Mouse (Mus musculus): ENCODE measurements around the gene Ubac2.
A peak's percentile ranks its signal among the peaks of the same experiment; 100 is the strongest.

The Ubac2 gene

DNA sequence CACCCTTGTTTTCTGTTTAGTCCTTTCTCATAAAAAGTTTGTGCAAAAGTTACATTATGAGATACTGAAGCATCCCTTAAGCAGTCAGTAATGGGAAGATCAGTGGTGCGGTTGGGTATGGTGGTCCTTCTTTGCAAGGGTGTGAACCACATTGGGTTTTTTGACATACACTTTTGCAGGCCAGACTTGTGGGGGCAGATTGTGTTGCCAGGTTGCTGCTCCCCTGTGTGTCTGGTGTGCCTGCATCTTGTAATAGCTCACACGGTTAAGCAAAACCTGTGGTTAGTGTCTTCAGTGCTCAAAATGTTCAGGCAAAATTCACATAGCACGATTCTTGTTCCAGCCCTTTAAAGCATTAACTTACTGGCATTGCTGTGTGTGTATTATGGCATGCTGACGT is 16.9 kb downstream of the Ubac2 start:
- DNase-seq = no peak

DNA sequence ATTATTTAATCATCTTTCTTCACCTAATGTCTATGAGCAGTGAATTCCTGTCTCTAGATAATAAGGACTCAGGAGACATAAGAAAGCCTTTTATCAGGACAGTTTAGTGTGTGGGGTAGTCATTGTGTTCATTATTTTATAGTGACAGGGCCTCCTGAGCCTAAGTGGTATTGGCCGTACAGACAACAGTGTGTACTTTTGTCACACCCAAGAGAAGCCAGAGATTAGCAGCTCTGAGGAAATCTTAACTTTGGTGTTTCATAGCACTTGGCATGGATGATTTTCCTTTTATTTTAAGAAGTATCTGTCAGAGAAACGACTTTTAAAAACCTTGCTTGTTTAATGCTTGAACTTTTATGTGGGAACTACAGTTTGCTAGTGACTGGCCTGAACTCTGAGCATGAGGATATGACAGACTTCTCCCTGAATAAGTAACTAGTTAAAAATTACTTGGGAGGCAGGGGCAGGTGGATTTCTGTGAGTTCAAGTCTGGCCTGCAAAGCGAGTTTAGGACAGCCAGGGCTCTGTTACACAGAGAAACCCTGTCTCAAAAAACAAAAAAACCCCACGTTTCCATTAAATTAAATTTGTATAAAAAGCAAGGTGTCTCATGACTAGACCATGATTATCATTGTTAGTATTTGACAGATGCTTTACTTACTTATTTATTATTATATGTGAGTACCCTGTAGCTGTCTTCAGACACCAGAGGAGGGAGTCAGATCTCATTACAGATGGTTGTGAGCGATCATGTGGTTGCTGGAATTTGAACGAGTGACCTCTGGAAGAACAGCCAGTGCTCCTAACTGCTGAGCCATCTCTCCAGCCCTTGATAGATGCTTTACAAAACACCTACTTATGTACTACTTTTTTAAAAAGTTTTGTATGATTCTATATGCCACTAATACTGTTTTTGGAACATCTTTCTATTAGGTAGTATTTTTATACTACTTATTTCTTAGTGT is 18.0 kb downstream of the Ubac2 start:
- DNase-seq = no peak

DNA sequence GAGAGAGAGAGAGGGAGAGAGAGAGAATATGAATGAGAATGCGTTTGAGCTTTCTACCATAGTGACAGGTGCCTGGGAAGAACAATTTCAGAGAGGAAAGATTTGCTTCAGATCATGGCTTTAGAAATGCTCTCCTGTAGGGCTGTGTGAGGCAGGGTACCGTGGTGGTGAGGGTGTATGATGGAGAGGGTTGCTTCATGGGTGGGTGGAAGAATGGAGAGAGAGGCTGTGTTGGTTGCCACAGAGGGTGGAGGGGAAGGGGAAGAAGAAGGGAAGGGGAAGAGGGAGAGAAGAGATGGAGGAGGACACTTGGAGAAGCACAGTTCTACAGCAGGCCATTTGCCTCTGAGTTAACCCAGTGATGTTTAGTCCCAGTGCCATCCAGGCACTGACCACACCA is 19.4 kb downstream of the Ubac2 start:
- DNase-seq = no peak

DNA sequence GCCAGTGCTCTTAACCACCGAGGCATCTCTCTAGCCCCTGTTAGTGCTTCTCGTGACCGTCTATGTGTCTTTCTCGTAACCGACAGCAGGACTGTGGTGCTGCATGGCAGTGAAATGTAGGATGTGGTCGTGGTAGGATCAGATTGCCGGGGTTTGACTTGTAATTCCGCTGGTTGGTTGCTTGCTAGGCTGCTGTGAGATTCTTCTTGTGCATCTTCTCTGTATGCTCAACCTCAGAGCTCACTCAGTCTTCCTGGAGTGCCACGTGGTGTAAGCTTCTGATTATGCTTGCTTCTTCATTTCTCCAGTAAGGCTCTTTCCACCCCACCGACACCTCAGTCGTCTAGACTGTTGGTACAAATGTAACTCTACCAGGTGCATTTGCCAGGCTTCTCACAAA is 20.1 kb downstream of the Ubac2 start:
- DNase-seq = no peak

DNA sequence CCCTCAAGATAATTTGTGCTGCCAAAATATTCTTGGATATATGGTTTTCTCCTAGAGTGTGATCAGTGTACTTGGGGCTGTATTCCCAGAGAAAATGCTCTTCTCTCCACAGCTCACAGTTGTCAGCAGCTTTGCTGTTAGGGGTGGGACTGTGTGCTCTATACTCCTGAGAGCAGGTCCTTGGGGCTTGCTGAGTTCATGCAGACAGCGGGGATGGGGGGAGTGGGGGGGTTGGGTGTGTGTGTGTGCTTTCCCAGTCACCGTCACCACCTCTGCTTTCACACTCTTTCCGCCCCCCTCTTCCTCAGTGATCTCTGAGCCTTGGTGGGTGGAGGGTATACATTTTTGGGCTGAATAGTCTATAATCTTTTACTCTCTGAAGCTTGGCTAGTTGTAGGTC is 20.7 kb downstream of the Ubac2 start:
- no peak for DNase-seq

DNA sequence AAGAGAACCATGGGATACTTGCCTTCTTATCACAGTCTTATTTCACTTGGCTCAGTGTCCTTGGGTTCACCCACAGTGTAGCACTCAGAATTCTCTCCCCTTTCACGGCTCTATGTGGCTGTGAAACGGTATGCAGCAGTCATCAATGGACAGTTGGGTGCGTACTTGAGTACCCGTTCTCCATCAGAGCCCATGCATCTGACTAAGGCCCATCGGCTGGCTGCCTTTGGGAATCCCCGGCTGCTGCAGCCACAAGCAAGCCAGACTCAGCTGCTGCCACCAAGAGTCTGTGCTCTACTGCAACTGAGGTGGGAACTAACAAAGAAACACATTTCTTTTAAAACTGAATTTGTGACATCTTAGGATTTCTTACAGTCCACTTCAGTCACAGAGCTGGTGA is 23.1 kb downstream of the Ubac2 start:
- DNase-seq = no peak

DNA sequence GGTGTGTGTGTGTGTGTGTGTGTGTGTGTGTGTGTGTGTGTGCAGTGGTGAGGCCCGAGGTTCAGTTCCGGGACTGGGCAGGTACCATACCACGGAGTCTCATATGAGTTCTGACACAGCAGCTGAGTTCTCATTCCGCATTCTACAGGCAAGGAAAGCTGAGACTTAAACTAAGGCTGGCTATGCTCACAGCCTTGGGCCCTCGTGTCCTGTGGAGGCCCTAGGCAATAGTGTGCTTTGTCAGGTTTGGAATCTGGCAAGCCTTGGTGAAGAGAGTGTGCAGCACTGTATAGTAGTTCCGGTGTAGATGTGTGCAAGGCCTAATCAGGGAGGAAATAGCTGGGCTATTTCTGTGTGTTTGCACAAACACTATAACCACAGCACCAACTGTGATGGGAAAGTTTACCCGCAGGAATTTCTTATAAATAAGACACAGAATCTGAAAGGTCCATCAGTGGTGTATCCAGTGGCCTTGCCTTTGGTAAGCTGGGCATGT is 25.0 kb downstream of the Ubac2 start:
- no peak for DNase-seq

DNA sequence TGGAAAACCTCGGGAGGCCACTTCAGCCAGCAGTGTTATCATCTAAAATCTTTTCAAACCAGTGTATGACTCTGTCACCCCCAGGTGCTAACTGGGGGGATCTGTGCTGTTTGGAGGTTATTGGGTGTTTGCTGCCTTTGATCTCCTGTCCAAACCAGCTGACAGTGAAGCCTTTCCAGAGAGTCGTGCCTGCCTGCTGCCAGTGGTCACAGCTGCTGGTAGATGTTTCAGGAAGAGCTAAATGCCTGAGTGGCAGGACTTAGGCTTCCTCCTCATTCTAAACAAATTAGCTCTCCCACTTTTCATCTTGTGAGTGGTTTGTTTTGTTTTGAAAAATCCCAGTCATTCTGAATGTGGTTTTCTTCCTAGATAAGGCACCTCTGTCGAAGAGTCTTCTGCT is 26.3 kb downstream of the Ubac2 start:
- DNase-seq = no peak

DNA sequence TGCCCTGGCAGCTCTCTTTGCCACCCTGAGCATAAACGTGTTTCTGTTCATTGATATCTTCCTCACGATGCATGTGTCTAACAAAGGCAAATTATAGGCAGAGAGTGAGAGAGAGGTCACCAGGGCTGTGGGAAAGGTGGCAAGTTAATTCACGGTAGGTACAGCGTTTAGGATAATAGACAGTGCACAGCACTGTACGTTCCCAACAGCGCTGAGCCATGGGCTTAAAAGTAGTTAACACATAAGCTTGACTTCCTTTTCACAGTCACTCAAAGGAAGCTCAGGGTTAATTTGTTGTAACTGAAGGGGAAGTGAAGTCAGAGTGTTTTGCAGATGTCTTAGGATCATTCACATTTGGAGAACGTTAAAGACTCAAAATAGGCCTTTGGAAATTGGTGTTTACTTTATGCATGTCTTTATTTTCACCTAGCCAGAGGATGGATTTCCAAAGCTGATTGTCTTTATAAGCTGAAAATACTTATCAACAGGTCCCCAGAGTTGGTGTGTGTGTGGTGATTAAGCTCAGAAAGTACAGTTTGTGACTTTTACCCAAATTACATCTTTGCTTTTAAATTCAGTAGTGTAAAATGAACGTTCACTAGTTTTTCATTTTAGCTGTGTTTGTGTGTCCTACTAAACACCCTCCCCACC is 28.0 kb downstream of the Ubac2 start:
- no peak for DNase-seq

DNA sequence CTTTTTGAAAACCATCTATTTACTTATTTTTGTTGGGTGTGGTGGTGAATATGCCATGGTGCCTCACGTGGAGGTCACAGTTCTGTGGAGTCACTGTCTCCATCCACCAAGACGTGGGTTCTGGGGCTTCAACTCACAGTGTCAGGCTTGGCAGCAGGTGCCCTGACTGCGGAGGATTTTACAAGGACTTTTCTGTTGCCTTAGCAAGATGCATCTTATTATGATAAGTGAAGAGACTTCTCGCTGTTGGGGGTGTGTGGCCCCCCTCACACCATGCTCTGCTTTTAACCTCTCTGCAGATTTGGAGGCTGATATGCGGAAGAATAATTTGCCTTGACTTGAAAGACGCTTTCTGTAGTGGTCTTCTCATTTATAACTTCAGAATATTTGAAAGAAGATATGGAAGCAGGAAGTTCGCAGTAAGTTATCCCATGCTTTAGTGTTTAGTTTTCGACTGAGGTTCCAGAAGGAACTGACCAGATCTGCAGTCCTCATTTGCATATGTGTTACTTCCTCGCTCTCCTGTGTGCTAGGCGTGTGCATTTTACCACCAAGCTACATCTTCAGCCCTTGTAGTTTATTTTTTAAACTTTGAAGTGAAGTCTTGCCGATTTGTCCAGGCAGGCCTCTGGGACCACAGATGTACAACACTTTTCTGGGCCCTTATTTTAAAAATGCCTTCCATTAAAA is 28.7 kb downstream of the Ubac2 start:
- no peak for DNase-seq

DNA sequence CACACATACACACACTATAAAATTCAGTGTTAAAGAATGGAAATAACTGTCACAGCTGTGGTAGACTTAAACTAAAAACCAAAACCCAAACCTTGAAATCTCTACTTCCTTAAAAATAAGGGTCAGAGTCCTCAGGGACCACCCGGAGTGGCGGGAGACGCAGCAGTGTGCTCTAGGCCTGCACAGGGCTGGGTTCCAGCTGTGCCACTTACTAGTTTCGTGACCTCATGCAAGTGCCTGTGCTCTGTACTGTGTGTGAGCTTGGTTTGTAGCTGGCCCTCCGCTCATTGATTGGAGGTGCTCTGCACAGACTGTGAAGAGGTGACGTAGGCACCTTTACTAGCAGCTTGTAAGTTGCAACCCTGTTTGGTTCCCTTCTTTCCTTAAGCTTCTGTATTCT is 31.4 kb downstream of the Ubac2 start:
- no peak for DNase-seq

DNA sequence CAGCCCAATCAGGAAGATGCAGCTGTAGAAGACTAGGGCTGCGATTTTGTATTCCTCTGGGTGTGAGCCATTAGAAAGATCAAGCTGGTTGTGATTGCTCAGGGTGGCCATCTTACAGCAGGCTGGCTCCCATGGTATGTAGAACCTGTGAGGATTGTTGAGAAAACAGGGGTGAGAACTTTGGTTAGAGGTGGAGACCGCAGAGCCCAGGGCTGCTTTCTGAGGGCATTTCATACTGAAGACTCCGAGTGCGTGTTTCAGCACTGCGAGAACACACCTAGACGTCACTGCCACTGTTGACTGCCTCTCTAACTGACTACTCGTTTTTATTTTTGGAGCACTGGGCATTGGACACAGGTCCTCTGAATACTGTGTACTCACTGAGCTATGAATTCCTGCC is 34.1 kb downstream of the Ubac2 start:
- no peak for DNase-seq

DNA sequence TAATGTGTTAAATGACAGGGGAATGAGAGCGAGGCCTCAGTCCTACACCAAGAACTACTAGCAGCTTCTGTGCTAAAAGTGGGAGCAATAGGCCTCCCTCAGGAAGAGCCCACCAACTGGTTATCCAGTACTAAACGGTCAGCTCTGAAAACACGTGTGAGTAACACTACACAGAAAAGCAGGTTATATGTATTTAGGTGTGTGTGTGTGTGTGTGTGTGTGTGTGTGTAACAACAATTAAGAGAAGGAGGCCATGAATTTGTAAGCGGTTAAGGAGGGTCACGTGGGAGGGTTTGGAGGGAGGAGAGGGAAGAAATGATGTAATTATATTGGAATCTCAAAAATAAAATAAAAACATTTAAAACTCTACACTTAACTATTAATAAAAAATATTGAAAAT is 36.7 kb downstream of the Ubac2 start:
- no peak for DNase-seq

DNA sequence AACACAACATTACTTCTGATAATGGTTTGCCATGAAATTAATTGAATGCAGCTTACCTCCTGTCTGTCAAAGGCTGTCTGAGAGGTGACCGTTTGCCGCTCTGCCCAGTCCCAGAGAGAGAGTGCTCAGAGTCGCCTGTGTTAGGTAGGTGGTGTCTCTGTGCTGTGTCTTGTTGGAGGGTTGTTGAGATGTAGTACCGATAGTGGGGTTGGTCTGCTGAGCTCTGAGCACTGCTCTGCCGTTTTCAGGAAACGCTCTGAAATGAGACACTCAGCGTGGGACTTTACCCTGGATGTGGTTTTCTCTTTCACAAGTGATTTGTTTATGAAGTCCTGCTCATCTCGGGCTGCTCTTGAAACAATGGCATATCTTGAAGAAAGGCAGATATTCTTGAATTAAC is 37.2 kb downstream of the Ubac2 start, which contains the start of gene Gpr18:
Gene Gpr18 (minus strand): TSS at position 161 of the 400 bp plus-strand sequence.
- no peak for DNase-seq

DNA sequence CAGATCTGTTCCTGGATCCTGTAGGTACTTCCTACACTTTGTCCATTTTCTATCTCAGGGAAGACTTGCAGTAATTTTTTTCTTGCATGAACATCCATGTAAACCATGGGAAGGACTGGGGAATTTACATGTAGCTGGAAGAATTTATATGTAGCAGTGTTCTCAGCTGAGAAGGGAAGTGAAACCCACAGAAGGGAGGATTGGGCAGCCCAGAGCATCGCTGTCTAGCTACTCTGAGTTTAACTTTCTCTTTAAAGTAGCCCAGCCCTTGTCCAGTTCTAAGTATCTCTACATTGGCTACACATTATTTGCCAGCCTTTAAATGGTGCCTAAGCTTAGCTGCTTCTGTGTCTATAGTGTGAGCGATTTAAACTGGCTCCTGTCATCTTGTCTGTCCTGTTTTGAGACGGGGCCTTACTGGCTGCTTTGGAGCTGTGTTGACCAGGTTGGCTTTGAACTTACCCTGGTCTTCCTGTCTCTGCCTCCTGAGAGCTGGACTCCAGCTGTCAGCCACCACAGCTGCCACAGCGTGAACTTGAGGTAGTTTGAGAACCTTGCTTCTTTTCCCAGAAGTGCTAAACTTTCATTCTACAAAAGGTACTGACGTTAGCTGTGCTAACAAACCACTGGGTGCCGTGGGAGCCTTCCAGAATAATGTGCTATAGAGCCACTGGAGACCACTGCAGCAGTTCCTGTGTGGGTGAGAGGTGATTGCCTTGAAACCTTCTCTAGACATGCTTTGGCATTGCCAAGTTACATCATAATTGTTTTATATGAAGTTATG is 38.1 kb downstream of the Ubac2 start:
- DNase-seq = no peak

DNA sequence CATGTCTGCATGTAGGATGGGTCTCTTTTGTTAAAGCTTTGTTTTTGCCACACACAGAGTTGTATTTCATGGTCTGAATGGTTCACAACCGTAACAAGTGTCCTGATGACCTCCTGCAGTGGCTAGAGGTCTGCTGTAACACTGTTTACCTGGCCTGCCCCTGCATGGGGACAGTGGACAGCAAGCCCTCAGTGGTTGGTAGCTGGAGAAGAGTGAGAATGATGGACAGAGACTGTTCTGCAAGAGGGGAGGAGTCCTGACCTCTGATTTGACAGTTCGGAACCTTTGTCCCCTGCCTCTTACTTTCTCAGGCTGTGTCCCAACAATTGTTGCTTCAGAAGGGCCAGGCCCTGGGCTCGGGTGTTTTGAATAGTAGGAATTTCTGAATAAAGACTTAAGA is 39.8 kb downstream of the Ubac2 start:
- no peak for DNase-seq

DNA sequence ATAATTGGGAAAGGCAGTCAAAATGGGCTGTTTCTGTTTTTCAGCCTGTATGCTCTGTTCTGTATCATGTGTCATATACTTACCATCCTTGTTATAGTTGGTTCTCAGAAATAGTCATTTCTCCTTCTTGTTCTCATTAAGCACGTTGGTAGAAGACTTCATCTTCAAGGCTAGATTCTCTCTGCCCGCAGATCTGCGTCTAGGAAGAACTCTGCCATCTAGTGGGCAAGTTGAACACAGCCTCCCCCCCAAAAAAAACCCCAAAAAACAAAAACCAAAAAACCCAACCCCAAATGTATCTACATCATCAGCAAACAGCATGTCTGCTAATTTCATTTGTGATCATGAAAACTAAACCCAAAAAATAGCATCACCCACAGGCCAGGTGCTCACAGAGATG is 41.3 kb downstream of the Ubac2 start:
- DNase-seq = peak; percentile 20 to 54

DNA sequence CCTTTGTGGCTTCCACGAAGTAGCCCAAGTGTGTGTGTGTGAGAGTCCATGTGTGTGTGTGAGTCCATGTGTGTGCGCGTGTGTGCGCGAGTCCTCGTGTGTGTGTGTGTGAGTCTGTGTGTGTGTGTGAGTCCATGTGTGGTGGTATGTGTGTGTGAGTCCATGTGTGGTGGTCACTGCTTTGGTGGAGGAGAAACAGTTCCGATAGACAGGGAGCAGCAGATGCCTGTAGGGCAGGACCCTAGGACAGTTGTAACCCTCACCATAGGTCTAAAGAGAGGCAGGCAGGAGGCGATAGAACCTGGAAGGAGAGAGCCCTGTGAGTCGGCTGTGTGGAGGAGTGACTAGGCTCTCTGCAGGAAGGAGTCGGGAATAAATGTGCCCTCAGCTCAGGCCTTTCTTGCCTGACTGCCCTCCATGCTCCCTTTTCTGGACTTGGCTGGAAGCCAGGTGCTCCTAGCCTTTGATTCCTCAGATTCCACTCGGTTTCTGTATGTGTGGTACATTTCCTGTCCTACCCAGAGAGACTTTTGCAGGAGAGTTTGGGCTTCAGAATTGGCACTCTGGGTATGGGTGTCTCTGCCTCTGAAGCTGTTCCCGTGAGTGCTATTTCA is 42.2 kb downstream of the Ubac2 start:
- peak; percentile 28 to 30 for DNase-seq

DNA sequence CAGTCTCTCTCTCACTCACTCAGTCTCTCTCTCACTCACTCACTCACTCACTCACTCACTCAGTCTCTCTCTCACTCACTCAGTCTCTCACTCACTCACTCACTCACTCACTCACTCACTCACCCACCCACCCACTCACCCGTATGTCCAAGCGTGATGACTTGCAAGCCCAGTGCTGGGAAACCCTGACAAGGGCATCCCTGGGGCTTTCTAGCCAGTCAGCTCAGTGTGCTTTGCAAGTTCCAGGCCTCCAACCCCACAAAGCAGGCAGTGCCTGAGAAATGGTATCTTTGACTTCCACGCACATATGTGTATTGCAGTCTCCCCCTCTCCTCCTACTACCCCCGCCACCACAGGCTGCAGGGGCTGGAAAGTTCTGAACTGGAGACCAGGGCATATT is 43.6 kb downstream of the Ubac2 start:
- no peak for DNase-seq

DNA sequence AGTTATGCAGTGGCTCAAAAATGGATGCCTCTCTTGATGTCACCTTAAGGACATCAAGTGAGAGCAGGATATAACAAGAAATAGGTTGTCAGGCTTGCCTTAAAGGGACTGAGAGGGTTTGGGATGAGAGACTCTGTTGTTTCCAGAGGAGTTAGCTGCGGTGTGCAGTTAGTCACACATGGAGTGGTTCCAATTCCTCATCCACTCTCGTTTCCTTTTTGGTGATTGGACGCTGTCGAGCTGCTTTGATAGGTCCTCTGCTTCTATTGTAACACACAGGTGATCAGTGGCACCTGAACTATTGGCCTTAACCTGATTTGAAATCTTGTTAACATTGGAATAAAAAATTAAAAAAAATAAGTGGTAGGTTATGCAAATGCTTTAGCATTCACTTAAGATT is 44.3 kb downstream of the Ubac2 start:
- DNase-seq = no peak

DNA sequence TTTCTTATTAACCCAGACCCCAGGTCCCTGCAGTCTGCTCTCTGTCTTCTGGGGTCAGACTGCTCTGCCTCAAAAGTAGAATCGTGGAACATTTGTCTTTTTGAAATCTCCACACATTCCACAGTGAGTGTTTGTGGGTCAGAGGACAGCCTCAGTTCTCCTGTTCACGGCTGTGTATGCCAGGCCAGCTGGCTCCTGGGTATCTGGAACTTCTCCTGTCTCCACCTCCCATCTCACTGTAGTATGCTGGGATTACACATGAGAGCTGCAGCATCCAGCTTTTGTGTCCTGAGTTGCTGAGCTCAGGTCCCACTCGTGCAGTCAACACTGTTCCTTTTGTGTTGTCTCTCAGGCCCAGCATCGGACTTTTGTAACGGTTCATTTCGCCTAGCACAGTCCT is 46.5 kb downstream of the Ubac2 start:
- no peak for DNase-seq

DNA sequence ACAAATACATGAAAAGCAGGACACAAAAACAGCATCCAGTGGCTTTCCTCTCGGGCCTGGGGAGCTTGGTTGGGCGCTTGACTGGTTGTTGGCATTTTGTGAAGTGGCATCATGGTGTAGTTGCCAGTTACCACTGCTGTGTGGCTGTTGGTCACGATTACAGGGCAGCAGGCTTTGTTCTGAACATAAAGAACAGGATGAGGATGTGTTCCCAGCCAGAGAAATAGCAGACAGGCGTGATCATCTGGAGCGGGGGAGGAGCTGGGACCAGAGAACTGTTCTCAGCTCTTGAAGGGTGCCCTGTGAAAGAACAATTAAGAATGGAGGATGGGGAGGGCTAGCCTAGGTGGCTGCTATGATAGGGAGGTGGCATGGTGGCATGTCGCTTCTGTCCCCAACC is 48.5 kb downstream of the Ubac2 start:
- DNase-seq = no peak
